Mouse (Mus musculus): Measurements from ENCODE around the gene Olfr524.

- no peak for TF ChIP-seq EP300 (IDR thresholded peaks at IDR 0.05)
- TF ChIP-seq CTCF (IDR thresholded peaks at IDR 0.05) = no peak
Observed at GRCm38 (mm10) chr7:140247216-140247615, 41.5 kb upstream of the Olfr524 start, which contains the start of gene 5830411N06Rik.

All from lung, postnatal 0 days (tissue).